8 mouse cellular contexts compared by ENCODE assay signal in the genomic region with DNA sequence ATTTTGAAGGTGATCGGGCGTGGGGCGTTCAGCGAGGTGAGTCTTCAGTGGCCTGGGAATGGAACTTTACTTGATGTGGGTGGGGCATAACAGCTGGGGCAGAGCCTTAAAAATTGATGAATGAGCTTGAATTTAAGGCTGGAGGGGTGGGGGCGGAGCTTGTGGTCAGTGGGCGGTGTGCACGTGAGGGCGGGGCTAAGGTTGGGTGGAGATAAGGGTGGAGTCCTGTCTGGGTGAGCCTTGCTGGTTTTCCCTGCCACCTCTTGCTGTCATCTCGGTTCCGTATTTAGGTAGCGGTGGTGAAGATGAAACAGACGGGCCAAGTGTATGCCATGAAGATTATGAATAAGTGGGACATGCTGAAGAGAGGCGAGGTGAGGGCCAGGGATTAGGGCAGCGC. TPM values are rescaled to one million over a fixed set of nuclear protein-coding genes. Genes with fewer than 3 reads are reported as not detected.
DNase-seq lines count a peak whose midpoint lies in the region; ATAC-seq and TF ChIP-seq lines count a peak whose summit lies in the region.
"Had no signal": no experiment of that assay in that cellular context is flagged by ENCODE, and none has a peak within 500 bp of the region (broad histone marks: within the 10 kb centered on the region; RNA-seq: fewer than 3 reads in every experiment).

No protein-coding gene starts in this region.

- H3K4me2 ChIP-seq in limb, embryonic 11.5 days (ENCODE audit: low read depth, severe bottlenecking) = no peak overlapping the region; the same call in 1 of the 2 replicates
- H3K4me2 ChIP-seq in myocyte (ENCODE audit: low read depth) = peak overlapping the region; percentile 99
- H3K4me2 ChIP-seq: hindbrain, embryonic 15.5 days had no signal

- peaks cover 73% of the 10 kb centered on the region for H3K4me1 ChIP-seq in G1E (ENCODE audit: insufficient read depth, low read depth, low read length)
- no peaks in the 10 kb centered on the region; the same call in 1 of the 2 replicates for H3K4me1 ChIP-seq in embryonic fibroblast, embryonic 13.5 days (ENCODE audit: control insufficient read depth, insufficient read depth, low read length)
- peaks cover 21% of the 10 kb centered on the region for H3K4me1 ChIP-seq in limb, embryonic 11.5 days (ENCODE audit: control insufficient read depth, insufficient read depth, low read length)

- no peaks in the 10 kb centered on the region for H3K27me3 ChIP-seq in G1E (ENCODE audit: insufficient read depth, low read length)
- H3K27me3 ChIP-seq in limb, embryonic 11.5 days (ENCODE audit: control insufficient read depth, insufficient read depth, low read length) = no peaks in the 10 kb centered on the region
- no peaks in the 10 kb centered on the region for H3K27me3 ChIP-seq in myocyte (ENCODE audit: control insufficient read depth, insufficient read depth, insufficient read length)

- peak; percentile 42; the same call in 1 of the 2 replicates for TF ChIP-seq POLR2A in embryonic fibroblast, embryonic 13.5 days (IDR thresholded peaks at IDR 0.05; ENCODE audit: low read depth, low read length)
- no peak for TF ChIP-seq POLR2A in myocyte (IDR thresholded peaks at IDR 0.05; ENCODE audit: insufficient read length, low read depth)

- H3K36me3 ChIP-seq in G1E (replicated peaks) = peaks cover 89% of the 10 kb centered on the region
- peaks cover 25% of the 10 kb centered on the region for H3K36me3 ChIP-seq in limb, embryonic 11.5 days (ENCODE audit: control insufficient read depth, insufficient read depth, low read length)
- peaks cover 18% of the 10 kb centered on the region for H3K36me3 ChIP-seq in myocyte (ENCODE audit: control insufficient read depth, insufficient read depth)

- no peak for TF ChIP-seq CTCF in G1E (IDR thresholded peaks at IDR 0.05; ENCODE audit: low read depth, low read length)
- no peak for TF ChIP-seq CTCF in embryonic fibroblast, embryonic 13.5 days (IDR thresholded peaks at IDR 0.05; ENCODE audit: borderline replicate concordance, insufficient read depth, low read length)

- peak overlapping the region; percentile 15 for H3ac ChIP-seq in myocyte (ENCODE audit: control insufficient read depth, insufficient read length)

- 6% methylated on average over 14 of the region's 14 CpGs for WGBS in limb, embryonic 11.5 days

- peak; percentile 85 for ATAC-seq in G1E (ENCODE audit: extremely low read depth, insufficient number of reproducible peaks, low FRiP score, poor library complexity, severe bottlenecking)
- ATAC-seq in limb, embryonic 11.5 days (ENCODE audit: insufficient number of reproducible peaks, low FRiP score, low TSS enrichment, low read depth) = no peak
- no peak for ATAC-seq in activated CD4-positive, CD25-positive, alpha-beta regulatory T cell, adult 4 months

- DNase-seq in A20 (ENCODE audit: low read depth, low spot score) (peak; percentile 93), G1E (ENCODE audit: low spot score) (peak; percentile 86)
- peak; percentile 64 for DNase-seq in limb, embryonic 11.5 days (ENCODE audit: low spot score)
- no peak for DNase-seq in frontal cortex, postnatal 36 days (ENCODE audit: low spot score in 2 of 2)

- peaks cover 8% of the 10 kb centered on the region for H3K79me2 ChIP-seq in myocyte (ENCODE audit: control insufficient read depth, insufficient read depth)

- H3K27ac ChIP-seq in embryonic fibroblast, embryonic 13.5 days (ENCODE audit: insufficient read depth, low read length) = no peak overlapping the region
- no peak overlapping the region for H3K27ac ChIP-seq in limb, embryonic 11.5 days (replicated peaks; ENCODE audit: low read depth, low read length)
- H3K27ac ChIP-seq: hindbrain, embryonic 15.5 days had no signal

- H3K9me3 ChIP-seq in G1E (replicated peaks) = no peaks in the 10 kb centered on the region
- no peaks in the 10 kb centered on the region for H3K9me3 ChIP-seq in limb, embryonic 11.5 days (ENCODE audit: control insufficient read depth, low read length)
- H3K9me3 ChIP-seq: hindbrain, embryonic 15.5 days had no signal

- no peak overlapping the region for H3K9ac ChIP-seq in limb, embryonic 11.5 days (ENCODE audit: low read length)
- H3K9ac ChIP-seq: hindbrain, embryonic 15.5 days had no signal

- H3K4me3 ChIP-seq in G1E (ENCODE audit: low read depth, low read length) = peak overlapping the region; percentile 13; the same call in 1 of the 2 replicates
- no peak overlapping the region for H3K4me3 ChIP-seq in embryonic fibroblast, embryonic 13.5 days (ENCODE audit: insufficient read depth, low read length)
- H3K4me3 ChIP-seq in limb, embryonic 11.5 days (ENCODE audit: low read depth, low read length) = no peak overlapping the region
- peak overlapping the region; percentile 74 for H3K4me3 ChIP-seq in myocyte
- H3K4me3 ChIP-seq: hindbrain, embryonic 15.5 days had no signal

TF ChIP-seq in myocyte, 11 proteins besides CTCF, POLR2A, EP300 and RAD21:
- TF ChIP-seq USF1 (IDR thresholded peaks at IDR 0.05; ENCODE audit: low read depth) (peak; percentile 62), MYOG (IDR thresholded peaks at IDR 0.05; ENCODE audit: control insufficient read depth in 1 of 3, insufficient read depth in 1 of 3, insufficient read length in 2 of 3, low read depth in 2 of 3) (peak in 2 of 3 experiments; percentile 16 to 47), CEBPB (IDR thresholded peaks at IDR 0.05; ENCODE audit: insufficient read depth, poor library complexity, severe bottlenecking) (no peak), TCF12 (IDR thresholded peaks at IDR 0.05; ENCODE audit: insufficient read depth, poor library complexity, severe bottlenecking) (no peak), TCF3 (IDR thresholded peaks at IDR 0.05; ENCODE audit: insufficient read length, low read depth) (no peak), POLR2AphosphoS2 (IDR thresholded peaks at IDR 0.05; ENCODE audit: insufficient read length, low read depth) (peak; percentile 74), MYOD1 (IDR thresholded peaks at IDR 0.05; ENCODE audit: control insufficient read depth in 1 of 3, insufficient read length in 2 of 3, low read depth in 2 of 3) (peak in 2 of 3 experiments; percentile 11 to 24)
TF ChIP-seq in myocyte: peak in this region for 4.

RNA-seq across cellular contexts. Expression of a gene that starts 2.4 kb away (rescaled TPM):
- total RNA-seq in G1E (2014; fragmentation: Nextera tagmentation) = 17.1 and 27.5 TPM in 2 replicates
- total RNA-seq in G1E (2017) = 7.3 and 8.0 TPM in 2 replicates
- polyA plus RNA-seq in G1E (2012) = 78.7 and 82.1 TPM in 2 replicates
- polyA plus RNA-seq in embryonic fibroblast, embryonic 13.5 days (2011; ENCODE audit: insufficient read length, low read depth, missing spikeins) = 75.4 and 114 TPM in 2 replicates
- polyA plus RNA-seq in limb, embryonic 11.5 days (2014; fragmentation: Nextera tagmentation; extraction: Ambion mirVana) = 8.6 and 9.2 TPM in 2 replicates
- 294 TPM for polyA plus RNA-seq in myocyte (2012; fragmentation: generic; extraction: Trizol)
- not detected for polyA plus RNA-seq in activated CD4-positive, CD25-positive, alpha-beta regulatory T cell, adult 4 months (2017; shearing (Covaris generic))

RNA-seq across cellular contexts. Expression of a gene that starts 8.4 kb away (rescaled TPM):
- total RNA-seq in G1E (2014; fragmentation: Nextera tagmentation) = 1.8 and 3.8 TPM in 2 replicates
- 2.6 and 3.6 TPM in 2 replicates for total RNA-seq in G1E (2017)
- polyA plus RNA-seq in G1E (2012) = 9.2 and 9.9 TPM in 2 replicates
- polyA plus RNA-seq in embryonic fibroblast, embryonic 13.5 days (2011; ENCODE audit: insufficient read length, low read depth, missing spikeins) = 7.4 and 11.4 TPM in 2 replicates
- 8.7 and 8.9 TPM in 2 replicates for polyA plus RNA-seq in limb, embryonic 11.5 days (2014; fragmentation: Nextera tagmentation; extraction: Ambion mirVana)
- polyA plus RNA-seq in myocyte (2012; fragmentation: generic; extraction: Trizol) = 1.6 TPM
- polyA plus RNA-seq in activated CD4-positive, CD25-positive, alpha-beta regulatory T cell, adult 4 months (2017; shearing (Covaris generic)) = under 1 TPM in 1 of 2 experiments, not detected in 1; 0.25 TPM

RNA-seq across cellular contexts. Expression of a gene that starts 10.0 kb away (rescaled TPM):
- total RNA-seq in G1E (2014; fragmentation: Nextera tagmentation) = 36.2 and 50.6 TPM in 2 replicates
- 22.4 and 23.6 TPM in 2 replicates for total RNA-seq in G1E (2017)
- 141 and 150 TPM in 2 replicates for polyA plus RNA-seq in G1E (2012)
- 39.0 and 47.0 TPM in 2 replicates for polyA plus RNA-seq in embryonic fibroblast, embryonic 13.5 days (2011; ENCODE audit: insufficient read length, low read depth, missing spikeins)
- 18.8 and 25.6 TPM in 2 replicates for polyA plus RNA-seq in limb, embryonic 11.5 days (2014; fragmentation: Nextera tagmentation; extraction: Ambion mirVana)
- 83.7 TPM for polyA plus RNA-seq in myocyte (2012; fragmentation: generic; extraction: Trizol)
- polyA plus RNA-seq in activated CD4-positive, CD25-positive, alpha-beta regulatory T cell, adult 4 months (2017; shearing (Covaris generic)) = not detected

RNA-seq across cellular contexts. Expression of a gene that starts 31.6 kb away (rescaled TPM):
- total RNA-seq in G1E (2014; fragmentation: Nextera tagmentation) = not detected in 2 replicates
- total RNA-seq in G1E (2017) = 0.33 and 0.76 TPM in 2 replicates
- 0.16 and 0.23 TPM in 2 replicates for polyA plus RNA-seq in G1E (2012)
- polyA plus RNA-seq in embryonic fibroblast, embryonic 13.5 days (2011; ENCODE audit: insufficient read length, low read depth, missing spikeins) = not detected in 2 replicates
- not detected in 2 replicates for polyA plus RNA-seq in limb, embryonic 11.5 days (2014; fragmentation: Nextera tagmentation; extraction: Ambion mirVana)
- polyA plus RNA-seq in myocyte (2012; fragmentation: generic; extraction: Trizol) = 0.04 TPM
- polyA plus RNA-seq in activated CD4-positive, CD25-positive, alpha-beta regulatory T cell, adult 4 months (2017; shearing (Covaris generic)) = not detected

RNA-seq across cellular contexts. Expression of a gene that starts 32.1 kb away (rescaled TPM):
- total RNA-seq in G1E (2014; fragmentation: Nextera tagmentation) (0.39 TPM in 1 of 2 replicates, not detected in the other), G1E (2017) (0.05 TPM in 1 of 2 replicates, not detected in the other)
- polyA plus RNA-seq in G1E (2012) (0.01 TPM in 1 of 2 replicates, not detected in the other), myocyte (2012; fragmentation: generic; extraction: Trizol) (not detected)
- not detected in 2 replicates for polyA plus RNA-seq in embryonic fibroblast, embryonic 13.5 days (2011; ENCODE audit: insufficient read length, low read depth, missing spikeins)
- 1.8 and 2.0 TPM in 2 replicates for polyA plus RNA-seq in limb, embryonic 11.5 days (2014; fragmentation: Nextera tagmentation; extraction: Ambion mirVana)
- polyA plus RNA-seq in activated CD4-positive, CD25-positive, alpha-beta regulatory T cell, adult 4 months (2017; shearing (Covaris generic)) = not detected

Comparison
In these comparisons a context has a peak if more than half of its experiments do, and no peak if none do; other contexts are left out.
1. DNase-seq: peak in A20 (single experiment), G1E (single experiment) and limb, embryonic 11.5 days (single experiment); none in frontal cortex, postnatal 36 days (0 of 2).
2. H3K4me3 ChIP-seq: peak in G1E (single experiment) and myocyte (single experiment); none in embryonic fibroblast, embryonic 13.5 days (single experiment) and limb, embryonic 11.5 days (single experiment).
3. RNA of a gene that starts 10.0 kb away (polyA plus RNA-seq): 141 to 150 TPM in G1E, 83.7 TPM in myocyte (single experiment), 39.0 to 47.0 TPM in embryonic fibroblast, embryonic 13.5 days and 18.8 to 25.6 TPM in limb, embryonic 11.5 days; not detected in activated CD4-positive, CD25-positive, alpha-beta regulatory T cell, adult 4 months; every median in the first group is over 10 times any median in the second.